8 mouse cellular contexts compared by ENCODE assay signal in the genomic region with DNA sequence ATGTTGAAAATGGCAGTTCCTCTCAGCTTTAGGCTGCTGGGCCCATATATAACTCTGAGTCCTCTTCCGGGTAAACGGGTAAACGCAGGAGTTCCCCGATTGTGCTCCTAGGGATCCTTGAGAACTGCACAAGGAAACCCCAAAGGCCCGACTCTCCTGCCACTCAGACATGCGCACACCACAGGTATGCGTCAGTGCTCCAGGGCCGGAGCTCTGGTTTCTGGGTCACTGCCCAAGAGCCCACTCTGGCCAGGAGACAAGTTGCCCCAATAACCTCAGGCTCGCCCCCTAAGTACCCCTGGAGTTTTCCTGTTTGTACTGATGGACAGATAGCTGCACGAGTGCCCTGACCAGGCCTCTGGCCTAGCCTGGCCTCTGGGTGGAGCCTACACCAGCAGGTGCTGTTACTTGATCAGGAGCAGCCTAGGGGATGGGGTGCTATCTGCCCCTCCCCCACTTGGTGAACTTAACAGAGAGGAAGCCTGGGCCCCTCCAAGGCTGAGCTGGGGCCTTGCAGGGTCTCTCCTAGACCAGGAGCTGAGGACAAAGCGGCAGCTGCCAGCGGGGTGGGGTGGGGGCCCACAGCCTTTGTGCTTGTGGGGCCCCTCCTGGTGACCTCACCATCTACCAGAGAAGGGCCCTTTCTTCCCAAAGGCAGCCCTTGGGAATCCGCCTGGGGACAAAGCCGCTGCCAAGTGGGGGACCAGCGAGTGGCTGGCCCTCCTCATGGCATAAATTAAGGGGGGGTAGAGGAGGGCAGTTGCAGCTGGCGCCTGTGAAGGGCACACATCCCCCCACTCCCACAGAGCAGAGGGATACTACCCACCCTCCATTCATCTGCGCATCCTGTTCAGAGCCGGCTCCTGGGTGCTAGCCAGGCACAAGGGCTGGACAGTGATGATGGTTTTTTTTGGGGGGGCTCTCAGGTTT. TPM values are rescaled to one million over a fixed set of nuclear protein-coding genes. Genes with fewer than 3 reads are reported as not detected.
DNase-seq lines count a peak whose midpoint lies in the region; ATAC-seq lines count a peak whose summit lies in the region.

No protein-coding gene starts in this region.

- 54% methylated on average over 18 of the region's 18 CpGs for WGBS in heart, embryonic 12.5 days
- 4% methylated on average over 18 of the region's 18 CpGs for WGBS in forebrain, embryonic 15.5 days
- 15% methylated on average over 18 of the region's 18 CpGs for WGBS in midbrain, embryonic 11.5 days

- H3K27ac ChIP-seq in heart, embryonic 12.5 days (ENCODE audit: poor library complexity, severe bottlenecking) = no peak overlapping the region
- peak overlapping the region; percentile 55 for H3K27ac ChIP-seq in brown adipose tissue, adult 24 weeks (replicated peaks; ENCODE audit: low read depth, low read length)
- H3K27ac ChIP-seq in forebrain, embryonic 15.5 days (replicated peaks) = peak overlapping the region; percentile 82
- peak overlapping the region; percentile 98 for H3K27ac ChIP-seq in midbrain, embryonic 11.5 days (ENCODE audit: low read depth, low read length)

- no peaks in the 10 kb centered on the region for H3K9me3 ChIP-seq in heart, embryonic 12.5 days (replicated peaks)
- no peaks in the 10 kb centered on the region for H3K9me3 ChIP-seq in forebrain, embryonic 15.5 days
- no peaks in the 10 kb centered on the region for H3K9me3 ChIP-seq in midbrain, embryonic 11.5 days (ENCODE audit: control insufficient read depth, low read length)

- intact Hi-C loops in heart, postnatal 10 days (cut with DNase I) = no loop called here

- peaks cover 72% of the 10 kb centered on the region for H3K4me1 ChIP-seq in heart, embryonic 12.5 days (replicated peaks)
- peaks cover 32% of the 10 kb centered on the region for H3K4me1 ChIP-seq in brown adipose tissue, adult 24 weeks (ENCODE audit: control insufficient read depth, insufficient read depth, insufficient read length, low read length)
- peaks cover 54% of the 10 kb centered on the region for H3K4me1 ChIP-seq in forebrain, embryonic 15.5 days
- peaks cover 65% of the 10 kb centered on the region for H3K4me1 ChIP-seq in midbrain, embryonic 11.5 days (ENCODE audit: control insufficient read depth, insufficient read depth, low read length)

- H3K27me3 ChIP-seq in heart, embryonic 12.5 days (replicated peaks) = no peaks in the 10 kb centered on the region
- H3K27me3 ChIP-seq in forebrain, embryonic 15.5 days = no peaks in the 10 kb centered on the region
- H3K27me3 ChIP-seq in midbrain, embryonic 11.5 days (ENCODE audit: control insufficient read depth, insufficient read depth, low read length) = no peaks in the 10 kb centered on the region

- no peak overlapping the region for H3K4me3 ChIP-seq in heart, embryonic 12.5 days
- no peak overlapping the region for H3K4me3 ChIP-seq in brown adipose tissue, adult 24 weeks (ENCODE audit: insufficient read depth, low read depth, low read length)
- H3K4me3 ChIP-seq in forebrain, embryonic 15.5 days = no peak overlapping the region
- H3K4me3 ChIP-seq in midbrain, embryonic 11.5 days (ENCODE audit: low read depth, low read length) = 0 out of 2 replicates have a peak overlapping the region, but pooled peaks have one; percentile 12

- H3K4me2 ChIP-seq in heart, embryonic 12.5 days = peak overlapping the region; percentile 31
- H3K4me2 ChIP-seq in forebrain, embryonic 15.5 days (replicated peaks) = peak overlapping the region; percentile 22
- peak overlapping the region; percentile 45 for H3K4me2 ChIP-seq in midbrain, embryonic 11.5 days

- peak overlapping the region; percentile 43 for H3K9ac ChIP-seq in heart, embryonic 12.5 days
- H3K9ac ChIP-seq in forebrain, embryonic 15.5 days (replicated peaks) = peak overlapping the region; percentile 1; the same call in 1 of the 2 replicates
- H3K9ac ChIP-seq in midbrain, embryonic 11.5 days (ENCODE audit: low read length) = peak overlapping the region; percentile 71

- no peak for DNase-seq in heart, postnatal 10 days
- DNase-seq in layer of hippocampus, adult 9-11 months = peak; percentile 94
- DNase-seq in midbrain, embryonic 11.5 days (ENCODE audit: low spot score, missing footprints) = peak; percentile 98
- DNase-seq in thymus, postnatal 4 days = peak; percentile 69
- no peak for DNase-seq in urinary bladder, postnatal 4 days (ENCODE audit: low spot score in 2 of 2)

- peak; percentile 43; the same call in 1 of the 2 replicates for ATAC-seq in heart, embryonic 12.5 days (ENCODE audit: insufficient number of reproducible peaks, low FRiP score)
- peak; percentile 89 for ATAC-seq in forebrain, embryonic 15.5 days (replicated peaks)
- peak; percentile 87 for ATAC-seq in midbrain, embryonic 11.5 days (ENCODE audit: low FRiP score)

- no peaks in the 10 kb centered on the region for H3K36me3 ChIP-seq in heart, embryonic 12.5 days
- no peaks in the 10 kb centered on the region for H3K36me3 ChIP-seq in forebrain, embryonic 15.5 days
- H3K36me3 ChIP-seq in midbrain, embryonic 11.5 days (ENCODE audit: control insufficient read depth, insufficient read depth, low read length) = no peaks in the 10 kb centered on the region

RNA-seq across cellular contexts. Expression of gene Trmt61a, which starts 15.7 kb away (rescaled TPM):
- 8.8 and 10.2 TPM in 2 replicates for polyA plus RNA-seq in heart, embryonic 12.5 days (2016; fragmentation: Nextera tagmentation; extraction: Ambion mirVana)
- 1 to 10 TPM; 6.4 to 8.3 TPM for total RNA-seq in heart, postnatal 10 days (2021)
- 2.9 and 3.2 TPM in 2 replicates for polyA plus RNA-seq in brown adipose tissue, adult 24 weeks (2012; ENCODE audit: insufficient read depth, insufficient read length, missing spikeins)
- 10.6 and 12.0 TPM in 2 replicates for polyA plus RNA-seq in forebrain, embryonic 15.5 days (2015; fragmentation: Nextera tagmentation; extraction: Ambion mirVana)
- polyA plus RNA-seq in midbrain, embryonic 11.5 days (2014; fragmentation: Nextera tagmentation; extraction: Ambion mirVana) = 5.5 and 6.0 TPM in 2 replicates

RNA-seq across cellular contexts. Expression of gene Bag5, which starts 19.5 kb away (rescaled TPM):
- 40.2 and 41.3 TPM in 2 replicates for polyA plus RNA-seq in heart, embryonic 12.5 days (2016; fragmentation: Nextera tagmentation; extraction: Ambion mirVana)
- total RNA-seq in heart, postnatal 10 days (2021) = 10 to 100 TPM; 29.1 to 32.7 TPM
- 16.2 and 18.1 TPM in 2 replicates for polyA plus RNA-seq in brown adipose tissue, adult 24 weeks (2012; ENCODE audit: insufficient read depth, insufficient read length, missing spikeins)
- 65.1 and 69.1 TPM in 2 replicates for polyA plus RNA-seq in forebrain, embryonic 15.5 days (2015; fragmentation: Nextera tagmentation; extraction: Ambion mirVana)
- 62.2 and 64.1 TPM in 2 replicates for polyA plus RNA-seq in midbrain, embryonic 11.5 days (2014; fragmentation: Nextera tagmentation; extraction: Ambion mirVana)

RNA-seq across cellular contexts. Expression of gene Apopt1, which starts 19.5 kb away (rescaled TPM):
- 46.6 and 48.8 TPM in 2 replicates for polyA plus RNA-seq in heart, embryonic 12.5 days (2016; fragmentation: Nextera tagmentation; extraction: Ambion mirVana)
- 10 to 100 TPM; 39.6 to 41.5 TPM for total RNA-seq in heart, postnatal 10 days (2021)
- 123 and 134 TPM in 2 replicates for polyA plus RNA-seq in brown adipose tissue, adult 24 weeks (2012; ENCODE audit: insufficient read depth, insufficient read length, missing spikeins)
- polyA plus RNA-seq in forebrain, embryonic 15.5 days (2015; fragmentation: Nextera tagmentation; extraction: Ambion mirVana) = 48.2 and 48.7 TPM in 2 replicates
- 50.8 and 54.7 TPM in 2 replicates for polyA plus RNA-seq in midbrain, embryonic 11.5 days (2014; fragmentation: Nextera tagmentation; extraction: Ambion mirVana)

RNA-seq across cellular contexts. Expression of gene Ckb, which starts 21.5 kb away (rescaled TPM):
- polyA plus RNA-seq in heart, embryonic 12.5 days (2016; fragmentation: Nextera tagmentation; extraction: Ambion mirVana) = 363 and 373 TPM in 2 replicates
- 100 to 1,000 TPM; 127 to 140 TPM for total RNA-seq in heart, postnatal 10 days (2021)
- polyA plus RNA-seq in brown adipose tissue, adult 24 weeks (2012; ENCODE audit: insufficient read depth, insufficient read length, missing spikeins) = 20.8 and 30.3 TPM in 2 replicates
- 1,536 and 1,584 TPM in 2 replicates for polyA plus RNA-seq in forebrain, embryonic 15.5 days (2015; fragmentation: Nextera tagmentation; extraction: Ambion mirVana)
- polyA plus RNA-seq in midbrain, embryonic 11.5 days (2014; fragmentation: Nextera tagmentation; extraction: Ambion mirVana) = 2,717 and 2,900 TPM in 2 replicates

Comparison
In these comparisons a context has a peak if more than half of its experiments do, and no peak if none do; other contexts are left out.
1. H3K9ac ChIP-seq: peak in every context shown above with its lines; median percentile 71 in midbrain, embryonic 11.5 days; 43 in heart, embryonic 12.5 days; 1 in forebrain, embryonic 15.5 days.
2. DNase-seq: peak in layer of hippocampus, adult 9-11 months (single experiment), midbrain, embryonic 11.5 days (single experiment) and thymus, postnatal 4 days (single experiment); none in heart, postnatal 10 days (0 of 2) and urinary bladder, postnatal 4 days (0 of 2).
3. Peak in every context shown above with its lines, with median percentiles within 50 percentile points of each other: ATAC-seq and H3K4me2 ChIP-seq.